Mouse (Mus musculus) MEL (cell line): ENCODE data around the gene Galnt17. TPM values are rescaled to one million over a fixed set of nuclear protein-coding genes. Genes with fewer than 3 reads are reported as not detected.

Experiments used
- DNase-seq: peaks from one replicate; pipeline ENCODE4 v3.0.0; 2011; ENCODE audit warnings: low read depth, low spot score
- H3K27ac ChIP-seq: 2 replicates; pipeline ENCODE4 v1.5.1; 2012; ENCODE audit warnings: low read depth, mild to moderate bottlenecking, control low read depth, low read length, moderate library complexity; ENCODE audit not compliant: control insufficient read depth
- H3K27me3 ChIP-seq, 2 experiments: fragments of 150-350 bp in 1 of 2; sonication (generic) in 1 of 2; 2 replicates each; pipeline ENCODE4 v1.6.1; 2012; ENCODE audit warnings: low read length in 2 of 2, mild to moderate bottlenecking in 2 of 2, improper control_type of control experiment in 1 of 2, moderate library complexity in 1 of 2; ENCODE audit not compliant: insufficient read depth in 2 of 2, control insufficient read depth in 1 of 2
- H3K36me3 ChIP-seq, 2 experiments: 2 replicates each; pipeline ENCODE4 v1.6.1; 2012 to 2014; ENCODE audit warnings: low read length in 2 of 2, improper control_type of control experiment in 1 of 2, inconsistent platforms in 1 of 2, mild to moderate bottlenecking in 1 of 2; ENCODE audit not compliant: insufficient read depth in 2 of 2, control insufficient read depth in 1 of 2
- H3K4me1 ChIP-seq, 2 experiments: fragments of 150-350 bp in 1 of 2; sonication (generic) in 1 of 2; 2 replicates each; pipeline ENCODE4 v1.6.1; 2012; ENCODE audit warnings: low read length in 2 of 2, improper control_type of control experiment in 1 of 2, mild to moderate bottlenecking in 1 of 2; ENCODE audit not compliant: insufficient read depth in 2 of 2, control insufficient read depth in 1 of 2
- H3K4me3 ChIP-seq, 2 experiments: fragments of 150-350 bp in 1 of 2; sonication (generic) in 1 of 2; 2 replicates each; pipeline ENCODE4 v1.5.1; 2012; ENCODE audit warnings: low read depth in 2 of 2, low read length in 2 of 2, mild to moderate bottlenecking in 2 of 2, moderate library complexity in 2 of 2, control low read depth in 1 of 2, improper control_type of control experiment in 1 of 2; ENCODE audit not compliant: control insufficient read depth in 1 of 2, insufficient read depth in 1 of 2
- H3K79me2 ChIP-seq: 2 replicates; pipeline ENCODE4 v1.6.1; 2012; ENCODE audit warnings: mild to moderate bottlenecking, low read length, moderate library complexity; ENCODE audit not compliant: control insufficient read depth, poor library complexity, insufficient read depth
- H3K9ac ChIP-seq: 2 replicates; pipeline ENCODE4 v1.6.1; 2012; ENCODE audit warnings: low read depth, mild to moderate bottlenecking, control low read depth, low read length, moderate library complexity; ENCODE audit not compliant: control insufficient read depth, poor library complexity, severe bottlenecking
- H3K9me3 ChIP-seq: fragments of 150-350 bp; sonication (generic); replicated peaks from 2 replicates; pipeline ENCODE4 v1.6.1; 2012; ENCODE audit warnings: mild to moderate bottlenecking, low read length, improper control_type of control experiment, moderate library complexity; ENCODE audit not compliant: insufficient read depth
- CHD1 ChIP-seq: IDR thresholded peaks from 2 replicates; pipeline ENCODE4 v1.6.1; 2012; ENCODE audit warnings: low read depth, mild to moderate bottlenecking, inconsistent platforms, low read length, improper control_type of control experiment
- CTCF ChIP-seq, 3 experiments: IDR thresholded peaks in 2 of 3; conservative IDR thresholded peaks in 1 of 3; 2 replicates each; pipeline ENCODE4 v1.5.1; 2011 to 2012; ENCODE audit warnings: low read length in 3 of 3, low read depth in 2 of 3, mild to moderate bottlenecking in 2 of 3, improper control_type of control experiment in 1 of 3, inconsistent platforms in 1 of 3, mixed read lengths in 1 of 3, moderate library complexity in 1 of 3; ENCODE audit not compliant: control insufficient read depth in 1 of 3, insufficient read depth in 1 of 3, poor library complexity in 1 of 3, severe bottlenecking in 1 of 3
- GABPA ChIP-seq: IDR thresholded peaks from 2 replicates; pipeline ENCODE4 v1.6.1; 2012; ENCODE audit warnings: low read depth, mild to moderate bottlenecking, inconsistent platforms, low read length, improper control_type of control experiment, moderate library complexity
- MAX ChIP-seq: IDR thresholded peaks from 2 replicates; pipeline ENCODE4 v1.6.1; 2011; ENCODE audit warnings: low read length, improper control_type of control experiment
- POLR2AphosphoS5 ChIP-seq: IDR thresholded peaks from 2 replicates; pipeline ENCODE4 v1.6.1; 2012; ENCODE audit warnings: low read depth, borderline replicate concordance, mild to moderate bottlenecking, inconsistent platforms, low read length, moderate library complexity, mixed read lengths
- RAD21 ChIP-seq: IDR thresholded peaks from 2 replicates; pipeline ENCODE4 v1.6.1; 2011; ENCODE audit warnings: mild to moderate bottlenecking, low read depth, low read length, improper control_type of control experiment
- SMC3 ChIP-seq: IDR thresholded peaks from 2 replicates; pipeline ENCODE4 v1.6.1; 2011; ENCODE audit warnings: low read depth, low read length, improper control_type of control experiment
- UBTF ChIP-seq: IDR thresholded peaks from 2 replicates; pipeline ENCODE4 v1.6.1; 2012; ENCODE audit warnings: low read depth, mild to moderate bottlenecking, inconsistent platforms, low read length, improper control_type of control experiment, moderate library complexity, borderline replicate concordance; ENCODE audit not compliant: insufficient read depth
- USF1 ChIP-seq: IDR thresholded peaks from 2 replicates; pipeline ENCODE4 v1.6.1; 2014; ENCODE audit warnings: low read depth, mild to moderate bottlenecking, inconsistent platforms, low read length, improper control_type of control experiment, moderate library complexity
- polyA plus RNA-seq, 2 experiments: library from polyadenylated mRNA; stranded (reverse) in 1 of 2; unstranded in 1 of 2; fragments of >175 nt in 1 of 2; fragments of >200 nt in 1 of 2; gene quantifications; 2 replicates each; pipeline versions ENCODE4 v1.2.1 to v1.2.4; 2012; ENCODE audit warnings: low replicate concordance in 2 of 2, low read depth in 1 of 2; ENCODE audit not compliant: insufficient read length in 2 of 2, insufficient read depth in 1 of 2, missing spikeins in 1 of 2
- total RNA-seq: library from RNA; depleted of rRNA; stranded (reverse); fragments of 300-350 nt; gene quantifications from 2 replicates; pipeline ENCODE4 v1.2.3, GENCODE M21; 2012

The Galnt17 gene
- total and polyA plus RNA-seq, 3 experiments, result not detected

- Histone ChIP-seq H3K4me3 (no peak overlapping the region), H3K79me2 (no peaks in the 10 kb centered on the region), H3K36me3 (no peaks in the 10 kb centered on the region), H3K27me3 (no peaks in the 10 kb centered on the region), H3K27ac (no peak overlapping the region), H3K9me3 (no peaks in the 10 kb centered on the region), H3K9ac (no peak overlapping the region), H3K4me1 (no peaks in the 10 kb centered on the region)
- DNase-seq, result peak; percentile 10
- TF ChIP-seq CHD1 (no peak), UBTF (no peak), SMC3 (peak; percentile 27; the same call in 1 of the 2 replicates), RAD21 (peak; percentile 18), USF1 (no peak), CTCF (IDR thresholded peaks at IDR 0.05 in 2 of 3, conservative IDR thresholded peaks at IDR 0.05 in 1 of 3; ENCODE audit: control insufficient read depth in 1 of 3, insufficient read depth in 1 of 3, low read depth in 2 of 3, low read length in 3 of 3, poor library complexity in 1 of 3, severe bottlenecking in 1 of 3) (peak; percentile 30 to 34 (median 31); a peak in 5 of 6 replicates)
These were observed 438.4 kb downstream of the Galnt17 start for GRCm38 (mm10) chr5:130869869-130870268.

- Histone ChIP-seq H3K27ac (no peak overlapping the region), H3K9me3 (no peaks in the 10 kb centered on the region), H3K4me1 (no peaks in the 10 kb centered on the region), H3K9ac (no peak overlapping the region), H3K79me2 (no peaks in the 10 kb centered on the region), H3K36me3 (no peaks in the 10 kb centered on the region), H3K4me3 (no peak overlapping the region), H3K27me3 (no peaks in the 10 kb centered on the region)
- DNase-seq, result no peak
- TF ChIP-seq MAX (no peak), POLR2AphosphoS5 (no peak), CTCF (IDR thresholded peaks at IDR 0.05 in 2 of 3, conservative IDR thresholded peaks at IDR 0.05 in 1 of 3; ENCODE audit: control insufficient read depth in 1 of 3, insufficient read depth in 1 of 3, low read depth in 2 of 3, low read length in 3 of 3, poor library complexity in 1 of 3, severe bottlenecking in 1 of 3) (0 out of 6 replicates have a peak, but pooled peaks of 1 of the 3 experiments have one; percentile 11)
These were observed 446.0 kb downstream of the Galnt17 start for GRCm38 (mm10) chr5:130862302-130862701.

GRCm38 (mm10) chr5:130859736-130860135 is 448.6 kb downstream of the Galnt17 start:
- Histone ChIP-seq H3K79me2 (no peaks in the 10 kb centered on the region), H3K4me1 (no peaks in the 10 kb centered on the region), H3K9ac (no peak overlapping the region), H3K27ac (no peak overlapping the region), H3K9me3 (no peaks in the 10 kb centered on the region), H3K4me3 (no peak overlapping the region), H3K36me3 (no peaks in the 10 kb centered on the region), H3K27me3 (no peaks in the 10 kb centered on the region)
- no peak for DNase-seq
- TF ChIP-seq GABPA, result no peak
- TF ChIP-seq CTCF (IDR thresholded peaks at IDR 0.05 in 2 of 3, conservative IDR thresholded peaks at IDR 0.05 in 1 of 3; ENCODE audit: control insufficient read depth in 1 of 3, insufficient read depth in 1 of 3, low read depth in 2 of 3, low read length in 3 of 3, poor library complexity in 1 of 3, severe bottlenecking in 1 of 3), result peak in 2 of 3 experiments; percentile 35 to 66; a peak in 5 of 6 replicates
